Mouse (Mus musculus) forebrain, embryonic 13.5 days (tissue): Measurements from ENCODE around the gene Oog4. TPM values are rescaled to one million over a fixed set of nuclear protein-coding genes. Genes with fewer than 3 reads are reported as not detected.
"Not testable (repeated sequence)": the region's sequence is repeated elsewhere in the genome, so short reads cannot be mapped to it uniquely, and the experiment has no call there.

ENCODE experiments used
- ATAC-seq: fragments of 200-750 bp; cut with Nextera tagmentation; 2 replicates; pipeline ENCODE4 v1.8.0; 2017
- H3K27ac ChIP-seq: fragments of 300-500 bp; sonication (generic); 2 replicates; pipeline ENCODE4 v1.5.1; 2015; ENCODE audit warnings: inconsistent platforms, mild to moderate bottlenecking, moderate library complexity
- H3K27me3 ChIP-seq: fragments of 300-500 bp; sonication (generic); 2 replicates; pipeline ENCODE4 v1.6.1; 2015; ENCODE audit warnings: mild to moderate bottlenecking, inconsistent platforms
- H3K36me3 ChIP-seq: fragments of 300-500 bp; sonication (generic); 2 replicates; pipeline ENCODE4 v1.6.1; 2015; ENCODE audit warnings: mild to moderate bottlenecking, inconsistent platforms; ENCODE audit not compliant: poor library complexity, severe bottlenecking
- H3K4me1 ChIP-seq: fragments of 300-500 bp; sonication (generic); 2 replicates; pipeline ENCODE4 v1.6.1; 2015; ENCODE audit warnings: inconsistent platforms
- H3K4me2 ChIP-seq: fragments of 300-500 bp; sonication (generic); 2 replicates; pipeline ENCODE4 v1.6.1; 2015; ENCODE audit warnings: inconsistent platforms, mild to moderate bottlenecking, moderate library complexity
- H3K4me3 ChIP-seq: fragments of 300-500 bp; sonication (generic); 2 replicates; pipeline ENCODE4 v1.5.1; 2015; ENCODE audit warnings: mild to moderate bottlenecking, inconsistent platforms
- H3K9ac ChIP-seq: fragments of 300-500 bp; sonication (generic); 2 replicates; pipeline ENCODE4 v1.6.1; 2015; ENCODE audit warnings: mild to moderate bottlenecking, inconsistent platforms
- H3K9me3 ChIP-seq: fragments of 300-500 bp; sonication (generic); replicated peaks from 2 replicates; pipeline ENCODE4 v1.6.1; 2016; ENCODE audit warnings: inconsistent platforms
- WGBS: fragments of 180-500 bp; shearing (Covaris S2); methylation state at CpG from one replicate; pipeline ENCODE4 v1.1.7; 2015; 5-methylcytosine and 5-hydroxymethylcytosine counted together
- polyA plus RNA-seq: library from polyadenylated mRNA; unstranded; fragments of >200 nt; fragmentation: Nextera tagmentation; extraction: Ambion mirVana; gene quantifications from 2 replicates; pipeline ENCODE4 v1.2.1, GENCODE M21; 2015

Gene Oog4
- not detected in 2 replicates for polyA plus RNA-seq

DNA sequence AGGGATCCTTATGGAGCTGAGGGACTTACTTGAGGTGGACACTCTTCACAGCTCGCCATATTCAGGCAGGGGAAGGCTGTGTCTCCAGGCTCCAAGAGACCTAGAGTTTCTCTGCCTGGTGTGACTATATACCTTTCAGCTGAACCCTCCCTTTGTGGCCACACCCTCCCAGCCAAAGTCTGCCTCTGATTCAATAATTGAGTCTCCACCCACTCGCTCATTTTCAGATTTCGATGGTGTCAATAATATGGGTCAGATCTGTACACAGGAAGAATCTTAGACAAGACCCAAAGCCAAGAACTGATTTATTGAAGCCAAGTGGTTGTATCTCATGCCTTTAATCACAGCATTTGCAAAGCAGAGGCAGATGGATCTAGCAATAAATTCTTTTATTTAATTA is at the start of gene Oog4:
Oog4 (minus strand) TSS at position 101 of the 400 bp plus-strand sequence.
- 80% methylated on average over 3 of the region's 3 CpGs for WGBS
- H3K9ac ChIP-seq: no peak within 1 kb of the TSS

DNA sequence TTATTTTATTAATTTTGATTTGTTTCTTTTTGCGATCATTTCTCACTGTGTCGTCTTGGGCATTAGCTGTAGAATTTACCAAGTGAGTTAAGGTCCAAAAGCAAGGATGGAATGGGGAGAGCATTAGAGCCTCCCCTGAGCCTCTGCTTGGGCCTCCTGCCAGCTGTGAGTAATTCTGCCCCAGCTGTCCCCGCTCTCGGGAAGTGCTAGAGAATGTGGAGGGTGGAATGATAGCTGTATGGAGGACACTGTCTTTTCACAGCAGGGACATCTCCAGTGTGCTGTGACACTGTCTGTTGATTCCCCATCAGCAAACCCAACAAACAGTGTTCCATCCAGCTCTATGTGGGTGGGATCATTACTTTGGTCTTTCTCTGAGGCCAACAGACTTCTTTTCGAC is 23.4 kb downstream of the Oog4 start:
- not testable (repeated sequence) for H3K27ac ChIP-seq, H3K27me3 ChIP-seq, H3K36me3 ChIP-seq, ATAC-seq, H3K9me3 ChIP-seq, H3K4me2 ChIP-seq, H3K9ac ChIP-seq, H3K4me1 ChIP-seq, H3K4me3 ChIP-seq
- WGBS: 81% methylated on average over 5 of the region's 5 CpGs

More for the DNA sequence above, at the start of gene Oog4:
- Histone ChIP-seq H3K36me3 (no peaks in the 10 kb centered on the region), H3K4me1 (no peaks in the 10 kb centered on the region), H3K9me3 (0 out of 2 replicates have a peak, but pooled peaks cover 4% of the 10 kb centered on the region), H3K4me2 (no peak within 1 kb of the TSS), H3K27me3 (no peaks in the 10 kb centered on the region), H3K4me3 (no peak within 1 kb of the TSS), H3K27ac (no peak within 1 kb of the TSS)
- no peak for ATAC-seq

DNA sequence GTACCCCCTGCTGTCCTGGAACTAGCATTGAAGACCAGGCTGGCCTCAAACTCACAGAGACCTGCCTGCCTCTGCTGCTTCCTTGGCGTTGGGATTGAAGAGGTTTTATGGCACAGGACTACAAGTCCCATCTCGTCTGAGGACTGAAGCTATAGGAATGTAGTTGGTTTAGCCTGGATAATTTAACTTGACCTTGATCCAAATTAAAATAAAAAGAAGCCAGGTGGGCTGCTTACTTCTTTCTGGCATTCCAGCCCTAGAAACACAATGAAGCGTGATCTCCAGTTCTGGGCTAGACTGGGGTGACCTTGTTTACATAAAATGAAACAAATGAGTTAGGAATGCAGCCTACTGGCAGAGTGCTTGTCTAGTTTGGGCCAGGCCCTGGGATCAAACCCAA is 36.0 kb downstream of the Oog4 start:
- Histone ChIP-seq H3K4me1 (peaks cover 4% of the 10 kb centered on the region), H3K9me3 (no peaks in the 10 kb centered on the region; the same call in none of the 2 replicates), H3K4me3 (no peak overlapping the region), H3K9ac (no peak overlapping the region), H3K4me2 (no peak overlapping the region), H3K27me3 (no peaks in the 10 kb centered on the region), H3K27ac (no peak overlapping the region), H3K36me3 (peaks cover 51% of the 10 kb centered on the region)
- no peak for ATAC-seq
- WGBS: 93% methylated on average over 3 of the region's 3 CpGs

DNA sequence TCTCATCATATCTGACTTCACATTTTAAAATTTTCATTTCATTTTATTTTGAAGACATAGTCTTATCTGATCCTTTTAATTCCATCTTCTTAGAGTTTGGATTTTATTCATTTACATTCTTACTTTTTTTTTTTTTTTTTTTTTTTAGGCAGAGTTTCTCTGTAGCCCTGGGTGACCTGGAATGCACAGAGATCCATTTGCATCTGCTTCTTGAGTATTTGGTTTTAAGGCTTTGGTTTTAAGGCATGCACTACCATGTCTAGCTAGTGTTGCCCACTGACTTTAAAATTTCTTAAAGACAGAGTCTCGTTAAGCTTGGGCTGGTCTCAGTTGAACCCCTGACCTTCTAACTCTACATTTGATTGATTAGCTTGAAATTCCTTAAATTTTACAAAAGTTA is 36.5 kb downstream of the Oog4 start:
- H3K27ac ChIP-seq: no peak overlapping the region
- WGBS: 96% methylated on average over 1 of the region's 1 CpGs
- H3K4me2 ChIP-seq: no peak overlapping the region

DNA sequence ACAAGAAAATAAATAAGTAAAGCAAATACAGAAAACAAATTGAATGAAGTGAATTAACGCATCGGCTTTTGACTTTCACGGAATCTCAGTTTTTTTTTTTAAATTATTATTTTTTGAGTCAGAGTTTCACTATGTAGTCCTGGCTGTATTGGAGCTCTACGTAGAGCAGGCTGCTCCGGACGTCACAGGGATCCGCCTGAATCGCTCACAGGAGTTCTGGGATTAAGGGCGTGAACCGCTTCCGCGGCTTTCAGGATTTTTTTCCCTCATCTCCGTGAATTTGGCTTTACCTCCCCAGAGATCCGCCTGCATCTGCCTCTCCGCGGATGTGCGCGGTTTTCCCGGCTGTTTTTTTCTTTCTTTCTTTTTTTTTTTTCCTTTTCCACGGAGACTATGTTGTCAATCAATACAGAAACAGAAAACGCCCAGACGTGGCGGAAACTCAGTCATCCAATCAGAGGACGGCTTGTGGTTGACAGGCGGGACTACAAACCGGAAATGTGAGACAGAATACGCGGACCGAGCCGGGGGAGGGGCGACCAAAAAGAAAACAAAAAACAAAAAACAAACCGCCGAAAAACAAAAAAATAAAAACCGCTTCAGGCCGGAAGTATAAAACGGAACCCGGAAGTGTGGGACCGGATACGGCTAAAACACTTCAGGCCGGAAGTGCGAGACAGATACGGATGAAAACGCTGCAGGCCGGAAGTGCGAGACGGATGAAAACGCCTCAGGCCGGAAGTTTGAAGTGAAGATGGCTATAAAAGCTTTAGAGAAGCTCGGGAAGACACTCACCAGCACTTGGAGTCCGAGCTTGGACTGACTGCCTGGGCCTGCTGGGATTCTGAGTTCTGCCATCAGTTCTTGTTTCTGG is 37.7 kb downstream of the Oog4 start, which contains the start of gene Pramef8:
Pramef8 (plus strand) TSS at position 208 of the 874 bp plus-strand sequence.
- peaks cover 3% of the 10 kb centered on the region; the same call in 1 of the 2 replicates for H3K27me3 ChIP-seq
- peak; percentile 95 for ATAC-seq
- H3K4me1 ChIP-seq: peaks cover 4% of the 10 kb centered on the region
- under 1% methylated on average over 50 of the region's 50 CpGs for WGBS
- H3K27ac ChIP-seq: peak within 1 kb of the TSS; percentile 87
- peak within 1 kb of the TSS; percentile 54 for H3K4me3 ChIP-seq
- H3K36me3 ChIP-seq: peaks cover 34% of the 10 kb centered on the region
- H3K9ac ChIP-seq: peak within 1 kb of the TSS; percentile 67
- peak within 1 kb of the TSS; percentile 56 for H3K4me2 ChIP-seq
- no peaks in the 10 kb centered on the region; the same call in none of the 2 replicates for H3K9me3 ChIP-seq

More for the DNA sequence above, 36.5 kb downstream of the Oog4 start:
- no peak for ATAC-seq
- no peak overlapping the region for H3K4me3 ChIP-seq
- H3K27me3 ChIP-seq: peaks cover 2% of the 10 kb centered on the region; the same call in 1 of the 2 replicates
- no peak overlapping the region for H3K9ac ChIP-seq
- peaks cover 4% of the 10 kb centered on the region for H3K4me1 ChIP-seq
- H3K9me3 ChIP-seq: no peaks in the 10 kb centered on the region; the same call in none of the 2 replicates
- peaks cover 46% of the 10 kb centered on the region for H3K36me3 ChIP-seq

DNA sequence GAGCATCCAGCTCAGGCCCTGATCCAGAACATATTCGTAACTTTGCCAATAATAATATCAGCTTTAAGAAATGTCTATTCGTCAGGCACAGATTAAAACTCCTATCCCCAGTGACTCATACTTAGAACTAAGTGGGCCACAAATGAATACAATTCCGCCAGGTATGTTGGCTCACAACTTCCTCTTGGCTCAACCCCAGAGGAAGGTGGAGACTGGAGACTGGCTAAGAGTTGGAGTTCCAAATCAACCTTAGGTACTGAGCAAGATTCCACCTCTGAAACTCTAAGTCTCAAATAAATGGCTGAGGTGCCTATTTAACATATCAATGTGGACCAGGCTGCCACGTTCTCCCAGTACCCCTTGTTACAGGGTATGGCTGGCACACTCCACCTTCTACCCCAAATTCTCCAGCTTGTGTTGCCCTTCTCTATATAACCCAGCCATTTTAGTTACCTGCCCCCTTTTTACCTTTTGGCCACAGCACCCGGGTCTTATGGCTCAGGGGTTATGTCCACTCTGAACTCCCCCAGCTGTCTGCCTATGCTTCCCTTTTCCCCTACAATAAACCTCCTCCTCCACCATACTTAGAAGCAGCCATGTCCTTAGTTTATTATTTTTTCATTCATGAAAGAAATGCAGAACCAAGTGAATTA is 38.4 kb downstream of the Oog4 start:
- Histone ChIP-seq H3K4me3 (peak overlapping the region; percentile 54), H3K27me3 (peaks cover 3% of the 10 kb centered on the region; the same call in 1 of the 2 replicates), H3K27ac (no peak overlapping the region), H3K9ac (peak overlapping the region; percentile 53), H3K4me1 (peaks cover 4% of the 10 kb centered on the region), H3K4me2 (peak overlapping the region; percentile 56), H3K9me3 (no peaks in the 10 kb centered on the region; the same call in none of the 2 replicates), H3K36me3 (peaks cover 27% of the 10 kb centered on the region)
- ATAC-seq: peak; percentile 31
- 67% methylated on average over 5 of the region's 5 CpGs for WGBS

DNA sequence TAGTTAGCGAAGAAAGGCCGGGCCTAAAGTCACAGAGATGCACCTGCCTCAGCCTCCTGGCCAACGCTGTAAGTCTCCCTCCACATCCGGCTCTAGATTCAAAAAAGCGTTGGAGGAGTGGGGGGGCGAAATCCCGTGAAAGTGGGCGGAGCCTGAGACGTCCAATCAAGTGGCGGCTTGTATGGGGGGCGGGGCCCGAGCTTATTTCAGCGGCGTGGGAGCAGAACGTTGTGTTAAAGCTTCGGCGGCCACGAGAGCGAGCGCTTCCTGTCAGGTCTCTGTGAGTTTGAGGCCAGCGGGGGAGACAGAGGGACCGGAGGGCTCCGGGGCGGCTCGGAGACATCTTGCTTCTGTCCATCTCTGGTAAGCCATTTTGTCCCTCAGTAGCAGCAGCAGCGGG is 55.9 kb downstream of the Oog4 start, which contains the start of gene Pramel1:
Pramel1 (plus strand) TSS at position 248 of the 400 bp plus-strand sequence.
- no peak for ATAC-seq
- no peak within 1 kb of the TSS for H3K27ac ChIP-seq
- 84% methylated on average over 26 of the region's 26 CpGs for WGBS

DNA sequence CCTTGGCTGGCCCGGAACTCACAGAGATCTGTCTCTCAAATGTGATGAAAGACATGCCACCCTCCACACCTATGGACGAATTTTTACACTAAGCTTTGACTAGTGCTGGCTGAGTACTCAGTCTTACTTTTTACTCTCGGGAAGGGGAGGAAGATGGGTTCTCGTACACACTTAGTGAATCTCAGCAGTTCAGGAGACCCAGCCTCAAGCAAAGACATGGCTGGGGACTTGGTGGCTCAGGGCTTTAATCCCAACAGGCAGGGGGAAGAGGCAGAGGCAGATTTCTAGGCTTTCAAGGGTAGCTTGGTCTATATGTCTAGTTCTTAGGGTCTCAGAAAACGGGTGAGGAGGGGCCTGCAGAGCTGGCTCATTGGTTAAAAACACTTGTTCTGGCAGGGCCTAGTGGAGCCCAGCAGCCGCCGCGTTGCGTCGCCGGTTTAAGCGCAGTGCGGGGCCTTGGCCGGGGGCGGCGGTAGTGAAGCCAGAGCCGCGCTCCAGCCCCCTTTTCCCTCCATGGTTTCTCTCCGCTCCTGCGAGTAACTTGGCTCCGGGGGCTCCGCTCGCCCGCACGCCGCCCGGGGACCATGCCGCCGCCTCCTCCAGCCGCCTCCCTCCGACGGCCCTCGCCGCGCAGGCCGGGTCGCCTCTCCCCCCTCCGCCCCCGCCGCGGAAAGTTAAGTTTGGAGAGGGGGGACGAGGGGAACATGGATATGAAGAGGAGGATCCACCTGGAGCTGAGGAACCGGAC is 61.0 kb downstream of the Oog4 start:
- WGBS: 10% methylated on average over 36 of the region's 43 CpGs
- H3K9ac ChIP-seq: peak overlapping the region; percentile 57
- no peaks in the 10 kb centered on the region for H3K4me1 ChIP-seq
- no peak overlapping the region for H3K27ac ChIP-seq
- no peaks in the 10 kb centered on the region for H3K36me3 ChIP-seq
- H3K27me3 ChIP-seq: no peaks in the 10 kb centered on the region
- peak overlapping the region; percentile 58 for H3K4me2 ChIP-seq
- H3K9me3 ChIP-seq: no peaks in the 10 kb centered on the region; the same call in 1 of the 2 replicates
- H3K4me3 ChIP-seq: peak overlapping the region; percentile 34
- peak; percentile 88 for ATAC-seq

More for the DNA sequence above, 55.9 kb downstream of the Oog4 start, which contains the start of gene Pramel1:
- Histone ChIP-seq H3K9me3 (no peaks in the 10 kb centered on the region; the same call in 1 of the 2 replicates), H3K4me1 (no peaks in the 10 kb centered on the region), H3K27me3 (no peaks in the 10 kb centered on the region), H3K4me3 (no peak within 1 kb of the TSS), H3K36me3 (no peaks in the 10 kb centered on the region), H3K4me2 (no peak within 1 kb of the TSS), H3K9ac (no peak within 1 kb of the TSS)

Other genes starting within 250 kb of the Oog4 start
- 17.6 and 18.6 TPM in 2 replicates for gene Prdm2, start 237.3 kb downstream of the Oog4 start, polyA plus RNA-seq
- gene Pdpn, start 150.8 kb downstream of the Oog4 start, polyA plus RNA-seq: 59.6 and 62.2 TPM in 2 replicates
- gene Lrrc38, start 100.6 kb downstream of the Oog4 start, polyA plus RNA-seq: not detected in 2 replicates
- gene Pramel1, start 55.9 kb downstream of the Oog4 start, polyA plus RNA-seq: not detected in 2 replicates
- gene Pramef8, start 37.9 kb downstream of the Oog4 start, polyA plus RNA-seq: 24.3 and 24.4 TPM in 2 replicates
- gene Gm13043, start 61.0 kb upstream of the Oog4 start, polyA plus RNA-seq: not detected in 2 replicates
- not detected in 2 replicates for gene Gm13040, start 85.6 kb upstream of the Oog4 start, polyA plus RNA-seq
- not detected in 2 replicates for gene BC080695, start 101.4 kb upstream of the Oog4 start, polyA plus RNA-seq
- gene Gm13057, start 101.4 kb upstream of the Oog4 start, polyA plus RNA-seq: not detected in 2 replicates
- not detected in 2 replicates for gene Gm13083, start 164.7 kb upstream of the Oog4 start, polyA plus RNA-seq
- not detected in 2 replicates for gene Gm13088, start 206.9 kb upstream of the Oog4 start, polyA plus RNA-seq